Mouse (Mus musculus): ENCODE data around the gene Mecom. TPM values are rescaled to one million over a fixed set of nuclear protein-coding genes. Genes with fewer than 3 reads are reported as not detected.

The Mecom gene
- total RNA-seq, 2 experiments from 2014 or later: 2.4 to 3.1 TPM

DNA sequence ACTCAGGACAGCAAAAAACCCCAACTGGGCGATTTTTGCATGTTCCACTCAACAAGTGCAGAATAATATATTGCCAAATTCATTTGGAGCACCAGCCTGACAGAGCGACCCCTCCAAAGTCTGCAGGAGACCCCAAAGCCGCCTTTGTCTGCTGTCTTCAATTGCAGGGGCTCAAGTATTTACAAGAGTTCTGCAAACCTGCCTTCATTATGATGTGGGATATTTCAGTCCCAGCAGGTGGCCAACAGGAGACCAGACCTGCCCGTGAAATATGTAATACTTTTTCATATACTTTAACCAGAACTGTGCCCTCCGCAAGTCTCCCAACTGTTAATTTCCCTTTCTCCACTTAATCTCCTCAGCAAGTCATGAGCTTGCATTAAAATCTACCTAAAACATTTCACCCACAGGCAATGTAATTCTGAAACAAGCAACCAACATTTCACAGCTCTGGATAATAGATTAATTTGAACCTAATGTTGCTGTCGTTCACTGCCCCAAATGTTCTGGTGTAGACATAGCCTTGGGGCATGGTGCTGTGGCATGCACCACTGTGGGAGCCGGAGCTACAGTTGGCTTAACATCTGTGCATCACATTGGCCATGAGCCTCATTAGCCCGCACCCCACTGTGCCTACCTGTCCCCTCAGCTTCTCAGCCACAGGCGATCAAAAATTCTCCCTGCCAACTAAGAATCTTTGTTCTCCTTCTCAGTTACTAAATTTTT lies 439.7 kb downstream of the Mecom start:
- no peak for DNase-seq (ENCODE audit: low spot score in 2 of 2)

DNA sequence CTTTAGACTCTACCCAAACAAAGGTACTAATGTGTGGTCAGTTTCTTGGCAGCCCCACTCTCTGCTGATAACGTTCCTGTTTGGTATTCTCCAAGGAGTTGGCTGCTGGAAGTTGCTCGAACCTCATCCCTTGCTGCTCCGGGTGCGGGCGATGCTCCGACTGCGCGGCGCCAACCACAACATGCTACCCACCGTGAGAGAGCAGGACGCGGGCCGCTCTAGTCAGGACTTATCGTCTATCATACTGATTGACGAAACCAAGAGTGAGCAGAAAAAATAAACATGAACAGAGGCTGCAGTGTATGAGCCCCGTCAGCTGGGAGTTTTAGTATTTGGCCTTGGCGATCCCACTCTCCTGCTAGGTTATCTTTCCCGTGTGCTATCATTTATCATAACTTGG lies 441.3 kb downstream of the Mecom start:
- DNase-seq (ENCODE audit: low spot score in 2 of 2): no peak

GRCm38 (mm10) chr3:30105859-30106258 lies 441.9 kb downstream of the Mecom start:
- DNase-seq (ENCODE audit: low spot score in 2 of 2): no peak

DNA sequence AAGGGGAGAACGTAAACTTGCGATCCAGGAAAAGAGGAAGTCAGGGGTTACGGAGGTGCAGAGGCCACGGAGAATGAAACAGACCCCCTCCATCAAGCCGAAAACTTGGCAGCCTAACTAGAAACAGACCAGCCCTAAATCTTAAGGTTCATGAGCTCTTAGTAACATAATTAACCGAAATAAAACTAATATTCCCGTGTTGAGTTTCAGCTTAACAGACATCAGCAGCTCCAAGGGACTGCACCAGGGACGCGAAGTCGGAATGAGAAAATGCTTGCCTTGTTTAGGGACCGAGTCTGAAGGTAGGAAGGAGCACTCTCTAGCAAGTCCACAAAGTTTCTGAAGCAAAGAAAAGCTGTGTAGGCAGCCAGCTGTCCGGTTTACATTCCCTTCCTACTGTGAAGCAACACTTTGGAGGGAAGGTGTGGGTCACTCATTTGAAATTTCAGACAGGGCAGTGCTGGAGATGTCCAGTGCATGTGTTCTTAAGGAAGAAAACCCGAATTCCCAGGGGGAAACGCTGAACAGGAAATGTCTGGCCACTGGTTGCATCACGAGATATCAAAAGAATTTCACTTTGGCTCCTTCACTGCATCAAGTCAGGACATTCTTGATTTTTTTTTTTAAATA lies 442.5 kb downstream of the Mecom start:
- DNase-seq (ENCODE audit: low spot score in 2 of 2): no peak

GRCm38 (mm10) chr3:30104515-30105098 lies 443.2 kb downstream of the Mecom start:
- no peak for DNase-seq (ENCODE audit: low spot score in 2 of 2)

- DNase-seq (ENCODE audit: low spot score in 2 of 2): no peak
Measured at GRCm38 (mm10) chr3:30101146-30101545, 446.7 kb downstream of the Mecom start.

- DNase-seq (ENCODE audit: low spot score in 2 of 2): no peak
Measured at GRCm38 (mm10) chr3:30097713-30098112, 450.1 kb downstream of the Mecom start.

DNA sequence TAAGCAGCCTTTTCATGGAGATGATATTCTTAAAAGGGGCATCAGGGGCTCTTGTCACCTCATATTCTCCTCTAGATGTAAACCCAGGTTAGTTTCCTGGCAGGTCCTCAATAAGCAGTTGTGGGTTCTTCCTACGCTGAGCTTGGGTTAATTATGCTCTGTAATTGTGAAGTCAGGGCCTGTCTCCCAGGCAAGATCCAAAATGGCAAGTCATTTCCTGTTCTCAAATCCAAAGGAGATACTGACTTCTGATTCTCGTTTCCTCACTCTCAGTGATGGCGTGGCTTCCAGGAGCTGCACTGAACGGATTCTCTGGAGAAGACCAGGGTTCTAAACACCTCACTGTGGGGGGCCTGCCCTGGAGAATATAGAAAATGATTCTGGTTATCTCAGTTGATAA lies 450.7 kb downstream of the Mecom start:
- DNase-seq (ENCODE audit: low spot score in 2 of 2): no peak

GRCm38 (mm10) chr3:30093005-30093404 lies 454.8 kb downstream of the Mecom start:
- no peak for DNase-seq (ENCODE audit: low spot score in 2 of 2)

- no peak for DNase-seq (ENCODE audit: low spot score in 2 of 2)
Measured at GRCm38 (mm10) chr3:30092481-30092880, 455.3 kb downstream of the Mecom start.

DNA sequence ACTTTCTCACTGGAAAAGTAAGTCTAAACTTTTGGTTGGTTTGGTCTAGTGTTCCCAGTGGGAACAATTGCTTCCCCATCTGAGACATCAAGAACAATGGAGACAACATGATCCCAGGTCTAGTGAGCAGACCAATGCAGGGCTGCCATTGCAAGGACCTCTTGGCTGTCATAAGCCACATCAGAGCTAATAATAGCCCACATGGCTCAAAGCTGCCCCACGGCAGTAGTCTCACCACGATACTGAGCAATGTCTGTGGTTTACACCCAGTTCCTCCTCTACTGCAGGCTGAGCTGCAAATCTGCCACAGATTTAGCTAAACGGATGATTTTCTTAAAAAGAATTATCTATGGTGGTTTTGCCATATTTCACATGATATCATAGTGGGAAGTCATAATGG lies 455.9 kb downstream of the Mecom start:
- no peak for DNase-seq (ENCODE audit: low spot score in 2 of 2)

- no peak for DNase-seq (ENCODE audit: low spot score in 2 of 2)
Measured at GRCm38 (mm10) chr3:30091401-30091800, 456.4 kb downstream of the Mecom start.

- no peak for DNase-seq (ENCODE audit: low spot score in 2 of 2)
Measured at GRCm38 (mm10) chr3:30086139-30086538, 461.7 kb downstream of the Mecom start.

DNA sequence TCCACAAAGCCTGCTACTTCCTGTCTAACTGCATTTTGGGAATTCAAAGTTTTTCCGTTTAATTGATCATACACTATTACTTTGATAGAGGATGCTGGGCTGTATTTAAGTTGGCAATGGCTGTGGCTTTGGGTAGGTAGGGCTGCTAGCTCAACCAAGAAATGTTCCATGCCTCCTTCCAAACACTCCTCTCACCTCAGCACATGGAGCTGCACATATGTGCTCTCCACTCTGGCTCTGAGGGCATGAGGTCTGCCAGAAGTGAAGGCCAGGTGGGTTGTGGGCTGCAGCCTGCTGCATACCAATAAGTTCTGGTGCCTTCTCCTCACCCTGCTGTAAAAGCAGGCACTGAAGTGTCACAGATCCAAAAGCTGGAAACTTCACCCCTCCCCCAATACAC lies 464.0 kb downstream of the Mecom start:
- DNase-seq (ENCODE audit: low spot score in 2 of 2): no peak

DNA sequence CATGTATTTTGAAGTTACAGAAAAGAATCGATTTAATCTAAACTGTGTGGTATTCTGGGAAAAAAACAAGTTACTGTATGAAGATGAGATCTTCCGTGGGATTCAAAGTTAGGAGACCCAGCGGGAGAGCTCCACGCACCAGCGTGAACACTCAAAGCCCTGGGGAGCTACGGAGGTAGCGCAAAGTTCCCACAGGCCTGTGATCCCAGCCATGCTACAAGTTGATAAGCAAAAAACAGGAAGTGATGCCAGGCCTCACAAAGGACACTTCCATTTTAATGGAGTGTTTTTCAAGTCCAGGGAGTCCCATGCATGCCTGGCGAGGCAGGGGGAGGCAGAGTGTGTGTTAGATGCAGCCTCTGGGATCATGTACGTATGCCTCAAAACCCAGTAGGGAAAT lies 464.5 kb downstream of the Mecom start:
- no peak for DNase-seq (ENCODE audit: low spot score in 2 of 2)

DNA sequence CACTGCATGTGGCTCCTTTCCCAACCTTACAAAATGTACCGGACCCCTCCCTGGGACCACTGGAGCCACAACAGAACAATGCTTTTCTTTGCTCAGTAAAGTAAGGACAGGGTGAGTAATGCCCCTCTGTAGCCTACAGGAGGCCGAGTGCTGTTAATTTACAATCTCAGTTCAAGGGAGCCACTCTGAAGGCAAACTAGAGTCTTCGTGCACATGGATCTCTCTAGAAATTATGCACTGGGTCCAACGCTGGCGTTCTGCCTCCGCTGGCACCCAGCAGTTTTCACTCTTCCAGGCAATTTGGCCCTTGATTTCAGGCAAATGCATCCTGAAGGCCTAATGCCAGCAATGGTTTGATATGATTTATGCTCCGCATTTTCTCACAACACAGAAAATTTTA lies 467.0 kb downstream of the Mecom start:
- peak in 1 of 2 experiments; percentile 3 for DNase-seq (ENCODE audit: low spot score in 2 of 2)

- DNase-seq (ENCODE audit: low spot score in 2 of 2): no peak
Measured at GRCm38 (mm10) chr3:30076522-30076921, 471.3 kb downstream of the Mecom start.

GRCm38 (mm10) chr3:30071271-30071670 lies 476.5 kb downstream of the Mecom start:
- no peak for DNase-seq (ENCODE audit: low spot score in 2 of 2)

DNA sequence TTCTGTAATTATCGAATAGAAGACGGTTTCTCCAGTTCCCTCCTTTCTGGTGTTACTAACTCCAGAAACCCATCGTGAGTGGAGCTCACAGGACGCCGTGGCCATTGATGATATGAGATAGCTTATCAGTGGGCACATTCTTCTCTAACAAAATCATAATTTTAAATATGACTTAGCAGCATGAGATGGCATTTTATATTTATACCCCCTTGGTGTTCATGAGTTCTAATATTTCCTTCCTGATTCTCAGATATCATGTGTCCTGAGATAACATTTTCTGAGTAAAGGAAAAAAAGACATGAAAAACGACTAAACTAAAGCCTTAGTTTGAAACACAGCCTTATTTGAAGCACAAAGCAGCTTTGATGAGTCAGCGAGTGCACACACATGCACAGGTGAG lies 481.3 kb downstream of the Mecom start:
- DNase-seq (ENCODE audit: low spot score in 2 of 2): no peak

- DNase-seq (ENCODE audit: low spot score in 2 of 2): no peak
Measured at GRCm38 (mm10) chr3:30060058-30060457, 487.8 kb downstream of the Mecom start.

DNA sequence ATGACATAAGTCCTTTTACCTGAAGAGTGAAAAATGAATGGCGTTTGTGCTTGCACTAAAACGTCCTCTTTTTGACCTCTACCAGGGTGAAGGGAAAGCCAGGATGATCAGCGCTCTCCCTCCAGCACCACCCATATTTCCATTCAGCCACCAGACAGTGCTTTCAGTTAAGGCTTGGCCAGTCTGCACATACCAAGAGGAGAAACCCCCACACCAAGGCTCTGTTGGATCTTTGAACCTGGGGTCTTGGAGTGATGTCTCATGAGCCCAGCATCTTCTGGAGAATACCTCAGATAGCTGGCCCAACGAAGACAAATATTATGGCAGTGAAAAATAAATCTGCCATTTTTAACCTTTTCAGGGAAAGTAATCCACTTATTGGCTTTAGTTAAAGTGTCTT lies 488.2 kb downstream of the Mecom start:
- no peak for DNase-seq (ENCODE audit: low spot score in 2 of 2)

DNA sequence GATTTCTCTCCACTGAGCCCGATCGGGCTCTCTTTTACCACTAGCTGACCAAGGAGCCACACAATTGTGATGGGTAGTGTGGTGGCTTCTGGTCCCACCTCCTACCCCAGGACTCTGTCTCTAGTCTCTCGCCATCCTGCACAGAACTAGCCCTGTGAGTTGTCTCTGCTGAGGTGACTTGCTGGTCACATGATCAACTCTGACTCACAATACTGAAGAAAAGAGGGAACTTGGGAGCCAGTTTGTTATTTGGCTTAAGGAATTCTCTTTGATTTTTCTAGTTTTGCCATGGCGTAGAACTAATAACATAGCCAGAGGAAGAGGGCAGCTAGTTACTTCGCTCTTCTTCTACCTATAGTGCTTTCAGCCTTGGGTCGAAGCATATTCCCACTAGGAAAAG lies 496.5 kb downstream of the Mecom start:
- DNase-seq (ENCODE audit: low spot score in 2 of 2): no peak

GRCm38 (mm10) chr3:30050795-30051194 lies 497.0 kb downstream of the Mecom start:
- no peak for DNase-seq (ENCODE audit: low spot score in 2 of 2)

Data from layer of hippocampus, adult 18-20 months (tissue).